Mouse (Mus musculus) hindbrain, embryonic 10.5 days (tissue): ENCODE data around the gene Gm2888. TPM values are rescaled to one million over a fixed set of nuclear protein-coding genes. Genes with fewer than 3 reads are reported as not detected.
"Not testable (repeated sequence)": the region's sequence is repeated elsewhere in the genome, so short reads cannot be mapped to it uniquely, and the experiment has no call there.

Experiments
- DNase-seq: peaks from one replicate; pipeline ENCODE4 v3.0.0-alpha.2; 2017; ENCODE audit warnings: low spot score
- H3K27ac ChIP-seq: fragments of 300-500 bp; sonication (generic); 2 replicates; pipeline ENCODE4 v1.5.1; 2016; ENCODE audit warnings: mild to moderate bottlenecking, moderate library complexity
- H3K27me3 ChIP-seq: fragments of 300-500 bp; sonication (generic); 2 replicates; pipeline ENCODE4 v1.6.1; 2016; ENCODE audit warnings: mild to moderate bottlenecking; ENCODE audit not compliant: poor library complexity, insufficient read depth, severe bottlenecking
- H3K36me3 ChIP-seq: fragments of 300-500 bp; sonication (generic); 2 replicates; pipeline ENCODE4 v1.6.1; 2016; ENCODE audit warnings: mild to moderate bottlenecking, moderate library complexity
- H3K4me1 ChIP-seq: fragments of 300-500 bp; sonication (generic); replicated peaks from 2 replicates; pipeline ENCODE4 v1.6.1; 2016; ENCODE audit warnings: mild to moderate bottlenecking
- H3K4me3 ChIP-seq: fragments of 300-500 bp; sonication (generic); 2 replicates; pipeline ENCODE4 v1.5.1; 2016; ENCODE audit warnings: mild to moderate bottlenecking, moderate library complexity
- H3K9me3 ChIP-seq: fragments of 300-500 bp; sonication (generic); 2 replicates; pipeline ENCODE4 v1.6.1; 2016; ENCODE audit warnings: mild to moderate bottlenecking, moderate library complexity
- WGBS: fragments of 180-500 bp; shearing (Covaris S2); methylation state at CpG from one replicate; pipeline ENCODE4 v1.1.7; 2016; 5-methylcytosine and 5-hydroxymethylcytosine counted together
- polyA plus RNA-seq: library from polyadenylated mRNA; unstranded; fragments of >200 nt; fragmentation: Nextera tagmentation; extraction: Ambion mirVana; gene quantifications from 2 replicates; pipeline ENCODE4 v1.2.1, GENCODE M21; 2016

Gene Gm2888
- not detected in 2 replicates for polyA plus RNA-seq

- H3K27me3 ChIP-seq, H3K4me1 ChIP-seq, H3K9me3 ChIP-seq, H3K27ac ChIP-seq, H3K36me3 ChIP-seq, H3K4me3 ChIP-seq, DNase-seq: not testable (repeated sequence)
- 76% methylated on average over 3 of the region's 3 CpGs for WGBS
These were observed at the start of gene Gm2888 for GRCm38 (mm10) chr14:3029702-3030101. TSS of gene Gm2888 (plus strand) at chr14:3030002.

GRCm38 (mm10) chr14:3048727-3049512 is 19.1 kb downstream of the Gm2888 start, which contains the start of gene Gm2897:
TSS of gene Gm2897 (plus strand) at chr14:3049285.
- Histone ChIP-seq H3K27ac (peak within 1 kb of the TSS; percentile 81), H3K4me3 (peak within 1 kb of the TSS; percentile 58)
- not testable (repeated sequence) for H3K9me3 ChIP-seq, H3K4me1 ChIP-seq, H3K36me3 ChIP-seq, H3K27me3 ChIP-seq
- peak; percentile 58 for DNase-seq
- WGBS, result 2% methylated on average over 37 of the region's 40 CpGs

- peak; percentile 37 for DNase-seq
- WGBS, result under 1% methylated on average over 20 of the region's 20 CpGs
- H3K4me3 ChIP-seq, result peak overlapping the region; percentile 58
These were observed 19.7 kb downstream of the Gm2888 start for GRCm38 (mm10) chr14:3049513-3049800.

GRCm38 (mm10) chr14:3050087-3050486 is 20.3 kb downstream of the Gm2888 start:
- H3K27ac ChIP-seq, H3K4me3 ChIP-seq, H3K4me1 ChIP-seq, DNase-seq, H3K27me3 ChIP-seq, H3K36me3 ChIP-seq, H3K9me3 ChIP-seq: not testable (repeated sequence)
- WGBS, result 15% methylated on average over 7 of the region's 8 CpGs

More at GRCm38 (mm10) chr14:3049513-3049800, 19.7 kb downstream of the Gm2888 start:
- H3K4me1 ChIP-seq, H3K36me3 ChIP-seq, H3K9me3 ChIP-seq, H3K27me3 ChIP-seq: not testable (repeated sequence)
- H3K27ac ChIP-seq, result peak overlapping the region; percentile 81

Other genes with a start within 250 kb of the Gm2888 start
- gene Gm2897, start 19.3 kb downstream of the Gm2888 start, polyA plus RNA-seq, result 2.3 and 4.3 TPM in 2 replicates
- gene Gm10340, start 104.0 kb downstream of the Gm2888 start, polyA plus RNA-seq, result not detected in 2 replicates
- not detected in 2 replicates for gene Gm5795, start 158.3 kb downstream of the Gm2888 start, polyA plus RNA-seq
- 9.5 and 9.7 TPM in 2 replicates for gene D830030K20Rik, start 178.5 kb downstream of the Gm2888 start, polyA plus RNA-seq